Mouse (Mus musculus): ENCODE results near the gene Fdxr.

Fdxr gene

GRCm38 (mm10) chr11:115274771-115275170 is 2.1 kb downstream of the Fdxr start:
- in situ Hi-C loops (cut with MboI; ENCODE audit: low pct_unique_long_range_greater_than_20kb in 1 of 2, low sequenced_read_pairs in 2 of 2, unreplicated experiment in 1 of 2) = loop anchor here (5.0 to 25.0 kb wide), 3 partner anchors 72 to 180 kb away; partner anchors contain the start of genes Rab37 (in 1 of the 2) and Slc9a3r1 (in 1 of the 2)

GRCm38 (mm10) chr11:115274178-115274577 is 2.7 kb downstream of the Fdxr start:
- in situ Hi-C loops (cut with MboI; ENCODE audit: low pct_unique_long_range_greater_than_20kb in 1 of 2, low sequenced_read_pairs in 2 of 2, unreplicated experiment in 1 of 2) = loop anchor here (5.0 to 25.0 kb wide), 3 partner anchors 72 to 179 kb away; partner anchors contain the start of genes Rab37 (in 1 of the 2) and Slc9a3r1 (in 1 of the 2)

DNA sequence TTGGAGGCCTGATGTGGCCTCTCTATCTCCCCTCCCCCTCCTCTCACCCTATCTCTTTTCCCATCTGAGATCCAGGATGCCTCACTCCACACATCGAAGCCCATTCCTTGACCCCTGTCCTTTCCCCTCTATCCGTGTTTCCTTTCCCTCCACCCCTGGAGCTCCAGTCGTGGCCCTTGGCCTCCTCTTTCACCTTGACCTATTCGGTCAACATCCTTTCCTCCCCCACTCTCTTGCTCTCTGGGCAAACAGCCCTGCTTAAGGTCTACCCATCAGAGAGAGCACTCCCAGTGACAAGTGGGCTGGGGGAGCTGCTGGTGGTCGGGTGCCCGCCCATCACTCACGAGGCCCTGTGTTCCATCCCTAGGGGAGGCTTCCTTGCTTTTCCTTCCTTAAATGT is 3.1 kb downstream of the Fdxr start:
- in situ Hi-C loops (cut with MboI; ENCODE audit: low pct_unique_long_range_greater_than_20kb in 1 of 2, low sequenced_read_pairs in 2 of 2, unreplicated experiment in 1 of 2) = loop anchor here (5.0 to 25.0 kb wide), 3 partner anchors 71 to 179 kb away; partner anchors contain the start of genes Rab37 (in 1 of the 2) and Slc9a3r1 (in 1 of the 2)

DNA sequence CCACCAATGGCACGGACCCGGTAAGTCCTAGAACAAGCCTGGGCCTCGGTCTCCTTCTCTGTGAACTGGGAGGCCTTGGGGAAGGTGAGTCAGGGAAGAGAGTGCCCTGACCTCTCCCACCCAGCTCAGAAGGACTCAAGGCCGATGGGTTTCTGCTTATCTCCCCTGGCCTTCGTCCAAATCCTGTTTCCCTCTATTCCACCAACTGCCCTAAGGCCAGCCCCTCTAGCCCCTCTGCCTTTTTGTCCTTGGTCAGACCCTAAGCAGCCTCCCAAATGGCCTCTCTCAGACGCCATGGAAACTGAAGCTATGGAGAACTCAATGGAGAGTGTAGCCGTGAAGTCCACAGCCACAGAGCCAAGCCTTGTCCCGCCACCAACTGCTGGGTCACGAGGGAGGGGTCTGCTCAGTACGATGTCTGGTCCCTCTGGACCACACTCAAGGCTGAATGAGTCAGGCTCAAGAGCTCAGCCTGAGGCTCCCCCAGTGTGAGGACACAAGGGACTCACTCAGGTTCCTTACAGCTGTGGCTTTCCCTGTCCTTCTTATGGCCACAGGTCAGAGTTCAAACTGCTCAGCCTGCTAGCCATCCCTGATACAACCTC is 3.9 kb downstream of the Fdxr start:
- in situ Hi-C loops (cut with MboI; ENCODE audit: low pct_unique_long_range_greater_than_20kb in 1 of 2, low sequenced_read_pairs in 2 of 2, unreplicated experiment in 1 of 2) = loop anchor here (5.0 to 25.0 kb wide), 3 partner anchors 71 to 178 kb away; partner anchors contain the start of genes Rab37 (in 1 of the 2) and Slc9a3r1 (in 1 of the 2)

DNA sequence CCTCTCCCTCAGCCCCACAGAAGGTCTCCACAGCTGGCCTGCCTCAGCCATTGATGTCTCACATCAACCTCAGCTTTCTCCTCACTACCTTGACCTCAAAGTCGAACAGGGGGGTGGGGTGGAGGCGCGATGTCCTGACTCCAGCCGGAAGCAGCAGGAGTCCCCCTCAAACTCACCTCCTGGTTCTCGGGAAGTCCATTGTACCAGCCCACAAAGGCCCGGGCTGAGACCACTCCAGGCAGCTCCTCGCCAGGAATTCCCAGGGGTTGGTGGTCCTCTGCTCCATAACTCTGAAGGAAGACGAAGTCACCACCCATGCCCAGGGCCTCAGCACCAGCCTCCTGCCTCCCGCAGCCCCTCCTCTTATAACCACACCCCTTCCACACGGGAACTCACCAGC is 5.4 kb downstream of the Fdxr start:
- in situ Hi-C loops (cut with MboI; ENCODE audit: low pct_unique_long_range_greater_than_20kb in 1 of 2, low sequenced_read_pairs in 2 of 2, unreplicated experiment in 1 of 2) = loop anchor here (5.0 to 25.0 kb wide), 3 partner anchors 69 to 177 kb away; partner anchors contain the start of genes Rab37 (in 1 of the 2) and Slc9a3r1 (in 1 of the 2)

DNA sequence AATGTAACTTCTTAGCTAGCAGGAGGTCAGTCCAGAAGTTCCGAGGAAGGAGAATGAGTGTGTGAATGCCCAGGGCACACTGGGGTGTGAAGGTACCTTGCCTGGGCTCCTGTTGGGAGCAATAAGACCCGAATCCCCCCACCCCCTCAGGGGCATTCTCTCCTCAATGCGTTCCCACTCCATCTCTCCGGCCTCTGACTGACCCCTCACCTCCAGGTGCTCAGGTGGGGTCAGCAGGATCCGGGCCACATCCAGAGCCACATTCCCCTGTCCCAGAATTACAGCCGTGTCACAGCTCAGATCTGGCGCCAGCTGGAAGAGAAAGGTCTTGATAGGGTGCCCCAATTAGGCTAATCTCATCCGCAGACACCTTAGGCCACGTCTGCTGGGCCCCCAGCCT is 5.8 kb downstream of the Fdxr start:
- in situ Hi-C loops (cut with MboI; ENCODE audit: low pct_unique_long_range_greater_than_20kb in 1 of 2, low sequenced_read_pairs in 2 of 2, unreplicated experiment in 1 of 2) = loop anchor here (5.0 to 25.0 kb wide), 3 partner anchors 69 to 176 kb away; partner anchors contain the start of genes Rab37 (in 1 of the 2) and Slc9a3r1 (in 1 of the 2)

GRCm38 (mm10) chr11:115270148-115270861 is 6.5 kb downstream of the Fdxr start:
- in situ Hi-C loops (cut with MboI; ENCODE audit: low pct_unique_long_range_greater_than_20kb in 1 of 2, low sequenced_read_pairs in 2 of 2, unreplicated experiment in 1 of 2) = loop anchor here (5.0 to 25.0 kb wide), 3 partner anchors 68 to 176 kb away; partner anchors contain the start of genes Rab37 (in 1 of the 2) and Slc9a3r1 (in 1 of the 2)

DNA sequence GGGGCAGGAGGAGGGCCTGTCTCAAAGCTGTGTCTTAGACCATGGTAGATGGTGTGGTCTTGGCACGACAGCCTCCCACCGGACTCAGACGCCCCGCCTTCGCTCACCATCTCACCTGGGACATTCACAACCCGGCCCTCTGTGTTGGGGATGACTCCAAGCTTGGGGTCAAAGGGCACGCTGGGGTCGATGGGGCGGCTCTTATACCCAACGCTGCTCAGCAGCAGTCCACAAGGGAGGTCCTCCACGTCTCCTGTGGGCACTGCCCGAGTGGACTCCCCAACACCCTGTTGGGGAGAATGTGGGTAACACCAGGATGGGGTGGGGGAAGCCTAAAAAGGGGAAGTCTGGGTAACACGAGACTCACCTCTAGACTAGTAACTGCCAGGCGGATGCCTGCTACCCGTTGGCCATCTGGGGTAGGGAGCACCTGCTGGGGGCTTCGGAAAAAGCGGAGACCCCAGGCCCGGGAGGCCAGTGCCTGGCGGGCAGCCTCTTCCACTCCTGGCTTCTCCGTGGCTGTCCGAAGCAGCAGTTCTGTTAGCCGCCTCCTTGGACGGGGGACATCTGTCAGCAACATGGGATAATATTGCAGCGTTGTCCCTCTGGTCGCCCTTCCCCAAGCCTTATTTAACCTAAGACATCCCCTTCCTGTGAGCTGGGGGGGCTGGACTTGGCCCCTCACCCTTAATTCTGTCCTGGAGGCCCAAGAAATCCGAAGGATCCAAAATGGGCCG is 7.4 kb downstream of the Fdxr start:
- in situ Hi-C loops (cut with MboI; ENCODE audit: low pct_unique_long_range_greater_than_20kb in 1 of 2, low sequenced_read_pairs in 2 of 2, unreplicated experiment in 1 of 2) = loop anchor here (5.0 to 25.0 kb wide), 3 partner anchors 67 to 175 kb away; partner anchors contain the start of genes Rab37 (in 1 of the 2) and Slc9a3r1 (in 1 of the 2)

DNA sequence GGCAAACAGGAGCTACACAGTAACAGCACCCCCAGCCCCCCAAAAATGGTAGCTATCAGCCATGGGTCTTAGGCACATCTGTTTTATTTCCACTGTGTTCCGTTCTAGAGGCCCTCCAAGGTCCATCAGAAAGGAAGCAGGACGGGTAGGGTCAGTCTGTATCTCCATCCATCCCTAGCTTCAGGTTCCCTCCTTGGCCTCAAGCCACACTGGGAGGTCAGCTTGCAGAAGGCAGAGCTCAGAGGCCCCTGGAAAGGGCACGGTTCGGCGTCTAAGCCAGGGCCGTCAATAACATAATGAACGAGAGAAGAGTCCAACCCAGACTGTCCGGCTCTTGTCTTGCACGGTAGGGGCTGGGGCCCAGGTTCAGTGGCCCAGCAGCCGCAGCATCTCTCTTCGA is 8.9 kb downstream of the Fdxr start:
- in situ Hi-C loops (cut with MboI; ENCODE audit: low pct_unique_long_range_greater_than_20kb in 1 of 2, low sequenced_read_pairs in 2 of 2, unreplicated experiment in 1 of 2) = loop anchor here in 1 of 2 experiments (25.0 kb wide), 1 partner anchor 106 kb away; the partner anchor contains the start of gene Slc9a3r1

DNA sequence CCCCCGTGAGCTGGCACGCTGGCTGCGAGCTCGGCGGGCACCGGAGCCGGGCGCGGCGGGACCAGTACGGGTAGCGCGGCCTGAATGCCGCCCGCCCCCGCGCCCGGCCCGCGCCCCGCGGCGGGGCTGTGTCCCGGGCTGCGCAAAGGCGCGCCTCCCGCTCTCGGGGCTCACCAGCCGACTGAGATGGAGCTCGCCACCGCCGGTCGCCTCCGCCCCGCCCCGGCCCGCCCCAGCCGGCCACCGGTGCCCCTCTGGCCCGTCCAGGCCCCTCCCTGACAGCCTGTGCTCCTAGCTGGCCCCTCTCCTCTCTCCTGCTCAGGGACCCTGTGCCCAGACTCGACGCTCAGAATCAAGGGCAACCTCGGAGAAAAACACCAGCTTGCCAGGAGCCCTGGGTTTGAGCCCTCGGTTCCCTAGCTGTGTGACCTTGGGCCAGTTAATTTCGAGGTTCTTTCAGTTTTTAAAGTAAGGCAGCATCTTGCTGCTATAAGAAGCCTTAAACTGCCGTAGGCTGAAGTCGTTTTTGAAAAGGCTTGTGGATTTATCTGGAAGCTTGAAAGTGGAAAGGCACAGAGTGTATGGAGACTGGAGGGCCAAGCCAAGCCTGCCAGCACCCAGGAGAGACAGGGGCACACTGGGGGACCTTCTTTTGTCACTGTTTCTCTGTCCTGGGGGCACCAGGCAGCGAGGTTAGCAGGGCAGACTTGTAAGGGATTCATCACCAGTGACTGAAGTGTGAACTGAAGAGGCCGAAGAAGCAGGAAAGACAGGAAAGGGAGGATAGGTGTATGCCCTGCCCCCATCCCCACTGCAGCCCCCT is 9.6 kb downstream of the Fdxr start, which contains the start of gene Grin2c:
TSS of gene Grin2c (minus strand) at position 183 of the 823 bp plus-strand sequence.
- in situ Hi-C loops (cut with MboI; ENCODE audit: low pct_unique_long_range_greater_than_20kb in 1 of 2, low sequenced_read_pairs in 2 of 2, unreplicated experiment in 1 of 2) = loop anchor here in 1 of 2 experiments (25.0 kb wide), 1 partner anchor 105 kb away; the partner anchor contains the start of gene Slc9a3r1

- in situ Hi-C loops (cut with MboI; ENCODE audit: low pct_unique_long_range_greater_than_20kb in 1 of 2, low sequenced_read_pairs in 2 of 2, unreplicated experiment in 1 of 2) = loop anchor here in 1 of 2 experiments (25.0 kb wide), 1 partner anchor 104 kb away; the partner anchor contains the start of gene Slc9a3r1
Measured at GRCm38 (mm10) chr11:115266400-115266778, 10.5 kb downstream of the Fdxr start.

GRCm38 (mm10) chr11:115265771-115266399 is 11.0 kb downstream of the Fdxr start:
- in situ Hi-C loops (cut with MboI; ENCODE audit: low pct_unique_long_range_greater_than_20kb in 1 of 2, low sequenced_read_pairs in 2 of 2, unreplicated experiment in 1 of 2) = loop anchor here in 1 of 2 experiments (25.0 kb wide), 1 partner anchor 104 kb away; the partner anchor contains the start of gene Slc9a3r1

DNA sequence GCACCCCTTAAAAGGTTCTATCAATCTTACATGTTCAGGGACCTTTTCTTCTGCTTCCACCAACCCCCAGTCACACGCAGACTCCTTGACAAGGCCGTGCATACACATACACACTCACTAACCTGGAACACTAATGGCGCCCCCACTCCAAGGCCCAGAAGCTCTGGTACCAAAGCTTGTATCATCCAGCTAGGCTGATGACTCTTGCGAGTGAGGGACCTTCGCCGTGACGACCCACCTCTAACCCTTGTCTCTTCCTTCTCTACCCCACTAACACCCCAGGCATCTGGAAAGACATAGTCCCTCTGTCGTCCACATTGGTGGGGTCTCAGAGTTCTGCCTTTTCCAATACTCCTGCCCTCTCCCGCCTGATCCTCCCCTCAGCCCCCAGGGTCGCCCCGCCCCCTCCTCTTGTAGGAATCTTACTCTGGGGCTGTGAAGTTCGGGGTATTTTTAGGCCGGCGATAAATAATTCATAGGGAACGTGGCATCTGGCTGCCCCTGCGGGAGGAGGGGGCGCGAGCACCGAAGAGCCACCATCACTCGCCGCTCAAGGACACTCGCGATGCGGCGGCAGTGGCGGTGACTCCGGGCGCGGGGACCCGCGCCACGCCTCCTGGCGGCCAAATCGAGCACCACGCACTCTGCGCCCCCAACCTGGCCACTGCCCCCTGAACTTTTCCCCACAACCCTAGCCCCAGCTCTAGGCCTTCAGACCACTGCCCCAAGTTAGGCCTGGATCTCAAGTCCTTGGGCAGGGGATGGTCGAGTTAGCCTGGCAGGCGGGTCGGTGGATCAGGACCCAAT is 11.8 kb downstream of the Fdxr start:
- in situ Hi-C loops (cut with MboI; ENCODE audit: low pct_unique_long_range_greater_than_20kb in 1 of 2, low sequenced_read_pairs in 2 of 2, unreplicated experiment in 1 of 2) = loop anchor here (5.0 to 25.0 kb wide), 2 partner anchors 58 to 103 kb away; partner anchors contain the start of gene Slc9a3r1 (in 1 of the 2)

DNA sequence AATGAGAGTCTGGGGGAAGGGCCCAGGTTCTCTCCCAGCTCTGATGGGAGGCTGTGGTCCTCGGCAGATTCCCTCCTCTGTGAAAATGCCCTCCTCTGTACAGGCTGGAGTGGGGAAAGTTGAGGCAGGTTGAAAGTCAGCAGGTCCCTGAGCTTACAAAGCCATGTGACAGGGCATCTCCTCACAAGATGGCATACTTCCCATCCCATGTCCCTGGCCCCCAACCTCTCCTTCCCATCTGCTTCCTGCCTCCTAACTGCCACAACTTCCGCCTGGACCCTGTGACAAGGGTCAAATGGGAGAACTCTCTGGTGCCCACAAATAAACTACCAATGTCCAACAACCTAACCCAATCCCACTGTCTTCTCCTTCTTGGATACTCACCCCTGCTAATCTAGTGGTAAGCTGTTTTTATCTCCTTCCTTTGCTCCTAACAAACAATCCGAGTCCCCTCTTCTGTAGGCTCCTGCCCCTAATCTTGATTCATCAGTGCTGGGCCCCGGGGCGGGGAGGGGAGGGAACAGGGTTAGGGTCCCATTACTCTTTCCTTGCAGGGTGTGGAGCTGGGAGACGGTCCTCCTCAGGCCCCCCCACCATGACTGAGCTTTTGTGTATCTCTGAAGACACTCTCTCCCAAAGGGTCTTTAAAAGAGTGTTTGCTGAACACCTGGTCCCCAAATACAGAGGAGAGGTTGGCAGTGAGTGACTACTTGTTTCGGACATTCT is 12.6 kb downstream of the Fdxr start:
- in situ Hi-C loops (cut with MboI; ENCODE audit: low pct_unique_long_range_greater_than_20kb in 1 of 2, low sequenced_read_pairs in 2 of 2, unreplicated experiment in 1 of 2) = loop anchor here (5.0 to 25.0 kb wide), 2 partner anchors 57 to 102 kb away; partner anchors contain the start of gene Slc9a3r1 (in 1 of the 2)

- in situ Hi-C loops (cut with MboI; ENCODE audit: low pct_unique_long_range_greater_than_20kb in 1 of 2, low sequenced_read_pairs in 2 of 2, unreplicated experiment in 1 of 2) = loop anchor here (5.0 to 25.0 kb wide), 2 partner anchors 56 to 101 kb away; partner anchors contain the start of gene Slc9a3r1 (in 1 of the 2)
Measured at GRCm38 (mm10) chr11:115262954-115263353, 13.9 kb downstream of the Fdxr start.
